Mouse (Mus musculus) myocyte (in vitro differentiated cells): ENCODE measurements around the gene Vmn2r12.
"Not testable (repeated sequence)": the region's sequence is repeated elsewhere in the genome, so short reads cannot be mapped to it uniquely, and the experiment has no call there.

Experiments used
- CEBPB ChIP-seq: IDR thresholded peaks from 2 replicates; pipeline ENCODE4 v1.6.1; 2011; ENCODE audit warnings: mild to moderate bottlenecking, moderate library complexity; ENCODE audit not compliant: poor library complexity, insufficient read depth, severe bottlenecking
- MAX ChIP-seq: IDR thresholded peaks from one replicate; pipeline ENCODE4 v1.6.1; 2011; ENCODE audit warnings: low read depth, mild to moderate bottlenecking, control low read depth
- MYOD1 ChIP-seq, 3 experiments: IDR thresholded peaks; one replicate each; pipeline ENCODE4 v1.6.1; 2011; ENCODE audit warnings: control low read depth in 2 of 3, low read depth in 2 of 3, mild to moderate bottlenecking in 2 of 3, moderate library complexity in 1 of 3; ENCODE audit not compliant: insufficient read length in 2 of 3, control insufficient read depth in 1 of 3
- MYOG ChIP-seq, 3 experiments: IDR thresholded peaks; one replicate each; pipeline ENCODE4 v1.6.1; 2011; ENCODE audit warnings: control low read depth in 2 of 3, low read depth in 2 of 3, mild to moderate bottlenecking in 2 of 3; ENCODE audit not compliant: insufficient read length in 2 of 3, control insufficient read depth in 1 of 3, insufficient read depth in 1 of 3
- POLR2A ChIP-seq: IDR thresholded peaks from one replicate; pipeline ENCODE4 v1.6.1; 2011; ENCODE audit warnings: low read depth, mild to moderate bottlenecking, control low read depth, moderate library complexity; ENCODE audit not compliant: insufficient read length
- POLR2AphosphoS2 ChIP-seq: IDR thresholded peaks from one replicate; pipeline ENCODE4 v1.6.1; 2011; ENCODE audit warnings: low read depth, control low read depth; ENCODE audit not compliant: insufficient read length
- REST ChIP-seq: IDR thresholded peaks from one replicate; pipeline ENCODE4 v1.6.1; 2011; ENCODE audit warnings: mild to moderate bottlenecking, control low read depth, moderate library complexity; ENCODE audit not compliant: insufficient read depth, insufficient read length
- SRF ChIP-seq: IDR thresholded peaks from one replicate; pipeline ENCODE4 v1.6.1; 2011; ENCODE audit warnings: low read depth; ENCODE audit not compliant: control insufficient read depth, insufficient read length
- TCF12 ChIP-seq: IDR thresholded peaks from one replicate; pipeline ENCODE4 v1.6.1; 2011; ENCODE audit warnings: mild to moderate bottlenecking, control low read depth; ENCODE audit not compliant: poor library complexity, insufficient read depth, severe bottlenecking
- TCF3 ChIP-seq: IDR thresholded peaks from one replicate; pipeline ENCODE4 v1.6.1; 2011; ENCODE audit warnings: low read depth, control low read depth; ENCODE audit not compliant: insufficient read length
- USF1 ChIP-seq: IDR thresholded peaks from one replicate; pipeline ENCODE4 v1.6.1; 2011; ENCODE audit warnings: low read depth, mild to moderate bottlenecking, control low read depth, moderate library complexity

DNA sequence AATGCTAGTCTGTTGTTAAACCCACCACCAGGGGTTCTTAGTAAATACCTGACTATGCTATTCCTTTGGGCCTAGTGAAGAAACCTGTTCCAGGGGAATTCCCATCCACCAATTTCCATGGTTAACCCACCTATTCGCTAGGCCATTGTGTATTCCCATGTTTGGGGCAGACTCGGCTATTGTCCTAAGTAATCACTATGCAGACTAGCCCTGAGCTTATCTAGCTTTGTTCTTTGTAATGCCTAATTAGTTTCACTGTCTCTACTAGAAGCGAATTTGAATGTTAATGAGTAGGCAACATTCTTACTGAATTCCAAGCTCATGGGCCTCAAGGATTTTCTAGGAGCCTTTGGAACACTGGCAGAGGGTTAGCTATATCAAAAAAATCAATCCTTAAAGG is 1.3 kb downstream of the Vmn2r12 start:
- not testable (repeated sequence) for TF ChIP-seq TCF12; TCF3; MAX; POLR2A; MYOD1 (IDR thresholded peaks at IDR 0.05; ENCODE audit: control insufficient read depth in 1 of 3, insufficient read length in 2 of 3, low read depth in 2 of 3); CEBPB; SRF; MYOG (IDR thresholded peaks at IDR 0.05; ENCODE audit: control insufficient read depth in 1 of 3, insufficient read depth in 1 of 3, insufficient read length in 2 of 3, low read depth in 2 of 3); USF1; REST; POLR2AphosphoS2
